Mouse (Mus musculus): ENCODE measurements around the gene Pla2g4e. TPM values are rescaled to one million over a fixed set of nuclear protein-coding genes. Genes with fewer than 3 reads are reported as not detected.

Gene Pla2g4e
- total and polyA plus RNA-seq, 3 experiments = 3.5 to 5.9 (median 4.0) TPM

GRCm38 (mm10) chr2:120142336-120142735 lies 102.8 kb downstream of the Pla2g4e start:
- peaks cover 6% of the 10 kb centered on the region for H3K79me2 ChIP-seq (replicated peaks; ENCODE audit: control insufficient read depth, insufficient read depth, low read length)

GRCm38 (mm10) chr2:120141671-120142070 lies 103.5 kb downstream of the Pla2g4e start:
- no peak for TF ChIP-seq CTCF (IDR thresholded peaks at IDR 0.05)
- no peak for TF ChIP-seq EP300 (IDR thresholded peaks at IDR 0.05; ENCODE audit: insufficient read depth, low read depth, low read length)
- TF ChIP-seq POLR2A (IDR thresholded peaks at IDR 0.05; ENCODE audit: insufficient read depth, low read depth, low read length) = no peak
- Histone ChIP-seq H3K36me3 (ENCODE audit: control insufficient read depth, insufficient read depth, low read length) (peaks cover 46% of the 10 kb centered on the region), H3K27ac (no peak overlapping the region), H3K27me3 (ENCODE audit: control insufficient read depth, insufficient read depth, low read length) (no peaks in the 10 kb centered on the region), H3K79me2 (replicated peaks; ENCODE audit: control insufficient read depth, insufficient read depth, low read length) (peaks cover 7% of the 10 kb centered on the region), H3K4me3 (no peak overlapping the region), H3K4me1 (ENCODE audit: control insufficient read depth, insufficient read depth, low read length) (peaks cover 17% of the 10 kb centered on the region), H3K9ac (ENCODE audit: low read depth, low read length) (no peak overlapping the region)
- intact Hi-C loops (cut with DNase I) = no loop called here
- DNase-seq = no peak
- 92% methylated on average over 1 of the region's 1 CpGs for WGBS

More at GRCm38 (mm10) chr2:120142336-120142735, 102.8 kb downstream of the Pla2g4e start:
- peaks cover 43% of the 10 kb centered on the region for H3K36me3 ChIP-seq (ENCODE audit: control insufficient read depth, insufficient read depth, low read length)
- intact Hi-C loops (cut with DNase I) = no loop called here
- WGBS = 50% methylated on average over 5 of the region's 5 CpGs
- H3K27ac ChIP-seq = peak overlapping the region; percentile 24; the same call in 1 of the 2 replicates
- no peak for DNase-seq
- no peak overlapping the region for H3K4me3 ChIP-seq
- H3K9ac ChIP-seq (ENCODE audit: low read depth, low read length) = no peak overlapping the region
- TF ChIP-seq EP300 (IDR thresholded peaks at IDR 0.05; ENCODE audit: insufficient read depth, low read depth, low read length) = no peak
- no peak for TF ChIP-seq CTCF (IDR thresholded peaks at IDR 0.05)
- TF ChIP-seq POLR2A (IDR thresholded peaks at IDR 0.05; ENCODE audit: insufficient read depth, low read depth, low read length) = no peak
- H3K4me1 ChIP-seq (ENCODE audit: control insufficient read depth, insufficient read depth, low read length) = peaks cover 16% of the 10 kb centered on the region
- H3K27me3 ChIP-seq (ENCODE audit: control insufficient read depth, insufficient read depth, low read length) = no peaks in the 10 kb centered on the region

GRCm38 (mm10) chr2:120140326-120140725 lies 104.8 kb downstream of the Pla2g4e start:
- no peak for DNase-seq
- WGBS = 23% methylated on average over 5 of the region's 5 CpGs
- H3K4me3 ChIP-seq = no peak overlapping the region
- H3K9ac ChIP-seq (ENCODE audit: low read depth, low read length) = no peak overlapping the region
- H3K27ac ChIP-seq = peak overlapping the region; percentile 54
- intact Hi-C loops (cut with DNase I) = no loop called here
- H3K79me2 ChIP-seq (replicated peaks; ENCODE audit: control insufficient read depth, insufficient read depth, low read length) = peaks cover 6% of the 10 kb centered on the region
- peaks cover 17% of the 10 kb centered on the region for H3K4me1 ChIP-seq (ENCODE audit: control insufficient read depth, insufficient read depth, low read length)
- TF ChIP-seq POLR2A (IDR thresholded peaks at IDR 0.05; ENCODE audit: insufficient read depth, low read depth, low read length) (no peak), CTCF (IDR thresholded peaks at IDR 0.05) (no peak), EP300 (IDR thresholded peaks at IDR 0.05; ENCODE audit: insufficient read depth, low read depth, low read length) (no peak)
- peaks cover 51% of the 10 kb centered on the region for H3K36me3 ChIP-seq (ENCODE audit: control insufficient read depth, insufficient read depth, low read length)
- no peaks in the 10 kb centered on the region for H3K27me3 ChIP-seq (ENCODE audit: control insufficient read depth, insufficient read depth, low read length)

- H3K27ac ChIP-seq = peak overlapping the region; percentile 54
- H3K36me3 ChIP-seq (ENCODE audit: control insufficient read depth, insufficient read depth, low read length) = peaks cover 56% of the 10 kb centered on the region
- WGBS = 64% methylated on average over 1 of the region's 1 CpGs
- TF ChIP-seq POLR2A (IDR thresholded peaks at IDR 0.05; ENCODE audit: insufficient read depth, low read depth, low read length) = no peak
- no peaks in the 10 kb centered on the region for H3K27me3 ChIP-seq (ENCODE audit: control insufficient read depth, insufficient read depth, low read length)
- no peak overlapping the region for H3K9ac ChIP-seq (ENCODE audit: low read depth, low read length)
- intact Hi-C loops (cut with DNase I) = no loop called here
- H3K79me2 ChIP-seq (replicated peaks; ENCODE audit: control insufficient read depth, insufficient read depth, low read length) = peaks cover 5% of the 10 kb centered on the region
- no peak for DNase-seq
- peaks cover 23% of the 10 kb centered on the region for H3K4me1 ChIP-seq (ENCODE audit: control insufficient read depth, insufficient read depth, low read length)
- no peak overlapping the region for H3K4me3 ChIP-seq
Observed at GRCm38 (mm10) chr2:120139091-120139490, 106.0 kb downstream of the Pla2g4e start.

GRCm38 (mm10) chr2:120137281-120137680 lies 107.9 kb downstream of the Pla2g4e start:
- intact Hi-C loops (cut with DNase I) = no loop called here
- DNase-seq = no peak
- WGBS = 60% methylated on average over 5 of the region's 5 CpGs
- TF ChIP-seq POLR2A (IDR thresholded peaks at IDR 0.05; ENCODE audit: insufficient read depth, low read depth, low read length) (no peak), CTCF (IDR thresholded peaks at IDR 0.05) (no peak), EP300 (IDR thresholded peaks at IDR 0.05; ENCODE audit: insufficient read depth, low read depth, low read length) (no peak)
- peaks cover 64% of the 10 kb centered on the region for H3K36me3 ChIP-seq (ENCODE audit: control insufficient read depth, insufficient read depth, low read length)
- H3K4me3 ChIP-seq = no peak overlapping the region
- peak overlapping the region; percentile 37 for H3K27ac ChIP-seq
- H3K27me3 ChIP-seq (ENCODE audit: control insufficient read depth, insufficient read depth, low read length) = no peaks in the 10 kb centered on the region
- H3K4me1 ChIP-seq (ENCODE audit: control insufficient read depth, insufficient read depth, low read length) = peaks cover 32% of the 10 kb centered on the region
- peak overlapping the region; percentile 63 for H3K9ac ChIP-seq (ENCODE audit: low read depth, low read length)
- peaks cover 2% of the 10 kb centered on the region; the same call in 1 of the 2 replicates for H3K79me2 ChIP-seq (replicated peaks; ENCODE audit: control insufficient read depth, insufficient read depth, low read length)

- Histone ChIP-seq H3K79me2 (replicated peaks; ENCODE audit: control insufficient read depth, insufficient read depth, low read length) (peaks cover 2% of the 10 kb centered on the region; the same call in 1 of the 2 replicates), H3K36me3 (ENCODE audit: control insufficient read depth, insufficient read depth, low read length) (peaks cover 61% of the 10 kb centered on the region), H3K27me3 (ENCODE audit: control insufficient read depth, insufficient read depth, low read length) (no peaks in the 10 kb centered on the region), H3K27ac (peak overlapping the region; percentile 82), H3K9ac (ENCODE audit: low read depth, low read length) (no peak overlapping the region), H3K4me3 (no peak overlapping the region), H3K4me1 (ENCODE audit: control insufficient read depth, insufficient read depth, low read length) (peaks cover 32% of the 10 kb centered on the region)
- intact Hi-C loops (cut with DNase I) = loop anchor here (2.0 kb wide), 1 partner anchor 18 kb away; no protein-coding TSS in a partner anchor
- TF ChIP-seq EP300 (IDR thresholded peaks at IDR 0.05; ENCODE audit: insufficient read depth, low read depth, low read length) = peak; percentile 70; the same call in 1 of the 2 replicates
- TF ChIP-seq CTCF (IDR thresholded peaks at IDR 0.05) = no peak
- peak in 1 of 2 experiments; percentile 68 for DNase-seq
Observed at GRCm38 (mm10) chr2:120134453-120135075, 110.6 kb downstream of the Pla2g4e start.

Measured in heart, adult 2 months (tissue).